Mouse (Mus musculus) frontal cortex, postnatal 25 days (tissue): ENCODE results near the gene Guca2a.

Experiments
- DNase-seq, 2 experiments: peaks; one replicate each; pipeline ENCODE4 v3.0.0; 2022; ENCODE audit warnings: low spot score in 2 of 2

The Guca2a gene

GRCm38 (mm10) chr4:119638656-119639055 lies 1.2 kb downstream of the Guca2a start:
- no peak for DNase-seq

DNA sequence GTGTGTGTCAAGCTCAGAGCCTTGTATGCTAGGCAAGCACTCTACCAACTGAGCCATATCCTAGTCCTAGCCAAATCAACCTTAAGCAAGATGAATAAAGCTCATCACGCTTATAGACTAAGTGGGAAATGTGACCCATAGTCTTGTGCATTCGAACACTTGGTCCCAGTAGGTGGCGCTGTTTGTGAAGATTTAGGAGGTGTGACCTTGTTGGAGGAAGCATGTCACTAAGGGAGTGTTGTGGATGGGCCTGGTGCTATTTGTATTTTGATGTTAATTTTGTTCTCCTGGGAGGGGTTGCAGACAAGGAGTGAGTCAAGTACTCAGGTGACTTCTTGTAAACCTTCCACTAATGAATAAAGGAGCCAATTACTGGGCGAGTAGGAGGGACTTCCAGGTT lies 5.2 kb downstream of the Guca2a start:
- DNase-seq = no peak

GRCm38 (mm10) chr4:119657011-119657410 lies 19.5 kb downstream of the Guca2a start:
- DNase-seq = no peak

DNA sequence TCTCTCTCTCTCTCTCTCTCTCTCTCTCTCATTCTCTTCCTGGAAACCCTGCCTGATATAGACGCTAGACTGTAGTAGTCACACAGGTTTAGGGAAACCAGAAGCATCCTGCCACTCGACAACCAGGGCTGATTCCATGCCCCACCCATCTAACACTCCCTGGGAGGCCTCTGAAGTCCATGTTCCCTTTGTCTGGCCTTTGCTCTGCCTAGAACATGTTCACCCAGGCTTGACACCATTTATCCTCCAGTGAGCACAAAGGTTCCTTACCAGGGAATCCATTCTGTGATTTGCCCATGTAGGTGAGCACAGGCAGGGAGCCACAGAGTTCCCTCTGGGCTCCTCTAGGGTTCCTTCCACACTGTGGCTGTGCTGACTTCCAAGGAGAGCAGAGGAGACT lies 20.7 kb downstream of the Guca2a start:
- DNase-seq = no peak

GRCm38 (mm10) chr4:119658731-119659130 lies 21.2 kb downstream of the Guca2a start, which contains the start of gene Guca2b:
Guca2b (minus strand) TSS chr4:119658954.
- no peak for DNase-seq

DNA sequence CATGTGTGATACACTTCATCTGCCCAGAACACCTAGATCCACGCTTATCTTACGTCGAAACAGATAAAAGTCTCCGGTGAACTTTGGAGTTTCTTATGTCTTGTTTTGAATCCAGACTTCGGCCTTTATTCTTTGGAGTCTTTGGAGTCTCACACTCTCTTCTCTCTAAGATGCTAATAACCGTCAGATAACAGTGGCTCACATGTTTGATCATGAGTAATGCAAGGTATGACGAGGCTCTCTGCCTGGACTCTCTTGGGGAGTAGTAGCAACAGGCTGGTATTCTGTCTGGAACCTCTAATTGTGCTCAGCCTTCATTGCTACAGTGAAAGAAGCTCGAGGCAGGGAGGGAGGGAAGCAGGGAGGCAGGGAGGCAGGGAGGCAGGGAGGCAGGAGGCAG lies 22.5 kb downstream of the Guca2a start:
- DNase-seq = no peak

- DNase-seq = no peak
These were observed 24.6 kb downstream of the Guca2a start for GRCm38 (mm10) chr4:119662151-119662550.

DNA sequence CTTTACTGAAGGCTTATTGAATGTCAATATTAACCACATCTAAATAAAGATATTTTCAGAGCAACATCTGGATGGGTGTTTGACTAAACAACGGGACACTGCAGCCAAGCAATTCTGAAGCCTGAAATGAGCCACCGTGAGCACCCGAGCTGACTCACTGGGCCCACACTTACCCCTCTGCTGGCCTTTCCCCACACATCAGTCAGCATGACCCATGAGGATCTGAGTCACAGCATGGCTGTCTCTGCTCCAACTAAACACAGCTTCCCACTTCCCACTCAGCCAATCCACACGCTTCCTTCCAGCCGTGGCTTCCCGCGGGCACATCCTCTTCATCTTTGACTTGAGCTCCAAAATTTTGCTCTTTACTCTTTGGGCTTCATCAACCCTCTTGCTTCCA lies 25.5 kb downstream of the Guca2a start:
- no peak for DNase-seq

DNA sequence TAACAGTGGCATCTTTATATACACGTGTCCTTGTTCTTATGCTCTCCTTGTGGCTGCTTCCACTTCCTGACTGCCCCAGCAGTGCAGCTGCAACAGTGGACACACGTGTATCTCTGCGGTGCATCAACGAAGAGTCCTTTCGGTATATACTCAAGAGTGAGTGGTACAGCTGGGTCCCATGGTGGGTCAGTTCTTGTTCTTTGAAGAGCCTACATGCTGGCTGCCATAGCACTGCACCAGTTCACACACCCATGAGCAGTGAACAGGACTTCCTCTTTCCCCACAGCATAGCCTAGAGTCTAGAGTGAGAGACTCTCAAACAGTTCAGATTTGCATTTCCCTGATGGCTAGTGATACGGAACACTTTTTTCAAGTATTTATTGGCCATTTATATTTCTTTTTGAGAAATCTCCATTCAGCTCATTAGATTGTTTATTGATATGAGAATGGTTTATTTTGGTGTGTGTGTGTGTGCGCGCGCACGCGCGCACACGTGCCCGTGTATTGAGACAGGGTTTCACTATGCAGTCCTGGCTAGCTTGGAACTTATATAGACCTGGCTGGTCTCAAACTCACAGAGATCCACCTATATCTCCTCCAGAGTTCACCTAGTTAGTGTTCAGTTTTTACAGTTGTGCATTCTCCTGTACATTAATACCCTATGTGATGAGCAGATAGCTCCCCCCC lies 26.0 kb downstream of the Guca2a start:
- DNase-seq = no peak

GRCm38 (mm10) chr4:119665166-119665565 lies 27.7 kb downstream of the Guca2a start:
- no peak for DNase-seq

- DNase-seq = no peak
These were observed 28.6 kb downstream of the Guca2a start for GRCm38 (mm10) chr4:119666116-119666515.

- no peak for DNase-seq
These were observed 29.9 kb downstream of the Guca2a start for GRCm38 (mm10) chr4:119667454-119667853.

GRCm38 (mm10) chr4:119668185-119668584 lies 30.7 kb downstream of the Guca2a start:
- no peak for DNase-seq

DNA sequence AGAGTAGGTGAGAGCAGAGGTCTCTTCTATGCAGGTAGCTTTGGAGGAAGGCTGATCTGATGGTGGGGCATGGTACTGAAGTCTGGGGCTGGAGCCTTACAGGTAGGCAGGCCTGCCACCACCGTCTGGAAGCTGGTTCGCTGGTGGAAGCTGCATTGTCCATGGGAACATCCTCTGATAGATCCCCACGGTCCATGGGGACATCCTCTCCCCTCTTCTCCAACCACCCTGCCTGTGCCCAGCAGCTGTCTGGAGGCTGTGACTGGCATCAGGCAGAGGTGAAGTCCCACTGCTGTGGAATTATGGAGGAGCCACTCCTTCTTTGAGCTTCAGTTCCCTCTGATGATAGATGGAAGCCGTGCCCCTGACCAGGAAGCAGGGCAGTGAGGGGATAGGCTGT lies 31.1 kb downstream of the Guca2a start:
- DNase-seq = no peak

DNA sequence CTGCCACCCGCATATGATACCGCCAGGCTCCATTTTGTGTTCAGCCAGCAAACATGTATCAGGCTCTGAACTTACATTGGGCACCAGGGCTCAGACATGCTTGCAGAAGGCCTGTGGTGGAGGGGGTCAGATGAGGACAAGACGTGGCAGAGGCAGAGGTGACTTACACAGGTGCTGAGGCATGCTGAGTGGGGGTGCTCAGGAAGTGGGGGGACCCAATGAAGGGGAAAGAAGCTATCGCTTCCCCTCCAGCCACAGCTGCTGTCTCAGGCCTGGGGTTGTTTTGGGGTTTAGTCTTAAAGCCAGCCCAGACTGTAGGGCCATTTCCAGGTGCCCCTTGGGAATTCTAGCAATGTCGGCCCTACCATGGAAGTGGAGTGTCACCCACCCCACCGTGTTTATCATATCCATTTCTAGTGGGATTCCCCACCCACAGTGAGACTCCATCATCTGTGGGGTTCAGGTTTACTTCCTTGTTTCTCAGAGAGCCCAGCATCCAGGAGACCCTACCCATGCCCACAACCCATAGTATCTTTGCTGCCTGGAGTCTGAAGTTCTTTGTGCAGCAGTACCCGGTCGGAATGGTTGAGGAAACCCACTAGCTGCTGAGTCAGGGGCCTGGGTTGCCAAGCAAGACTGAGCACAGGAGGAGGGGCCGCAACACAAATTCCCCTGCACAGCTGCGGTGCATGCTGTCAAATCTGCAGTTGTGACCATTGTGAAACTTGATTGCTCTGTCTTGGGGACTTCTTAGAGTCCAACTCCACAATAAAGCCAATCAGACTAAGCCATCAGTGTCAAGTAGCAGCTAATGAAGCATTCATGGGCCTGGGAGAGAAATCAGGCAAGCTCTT lies 32.1 kb downstream of the Guca2a start:
- DNase-seq = no peak

DNA sequence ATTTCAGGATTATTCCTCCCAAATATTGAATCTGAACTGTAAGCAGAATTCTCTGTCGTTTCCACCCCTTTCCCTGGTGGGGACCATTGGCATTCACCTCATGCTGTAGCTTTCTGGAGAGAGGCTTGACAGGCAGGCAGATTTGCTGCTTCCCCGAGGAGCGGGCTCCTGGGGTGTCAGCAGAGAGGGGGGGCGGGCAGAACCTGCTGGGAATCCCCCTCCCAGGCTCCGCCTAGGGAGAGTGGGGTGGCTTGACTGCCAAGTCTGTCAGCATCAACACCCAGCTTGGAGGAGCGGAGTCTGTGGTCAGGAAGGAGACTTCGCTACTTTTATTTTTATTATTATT lies 32.7 kb downstream of the Guca2a start:
- DNase-seq = no peak

DNA sequence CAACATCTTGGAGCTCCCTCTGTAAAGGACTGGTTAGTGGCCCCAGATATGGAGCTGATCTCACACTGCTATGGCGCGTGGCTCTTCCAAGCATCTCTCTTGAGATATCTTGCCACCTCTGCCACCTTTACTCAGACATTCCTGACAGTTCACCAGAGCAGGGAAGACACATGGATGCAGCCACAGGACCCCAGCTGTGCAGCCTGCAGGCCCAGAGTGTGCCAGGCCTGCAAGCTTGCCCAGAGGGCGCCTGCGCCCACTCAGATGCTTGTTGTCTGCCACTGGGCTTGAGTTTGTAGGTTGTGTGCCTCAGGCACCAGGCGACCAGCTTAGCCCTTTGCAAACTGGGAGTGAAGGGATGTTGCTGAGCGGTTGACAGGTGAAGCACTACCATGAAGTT lies 33.2 kb downstream of the Guca2a start:
- DNase-seq = no peak

GRCm38 (mm10) chr4:119671164-119671563 lies 33.7 kb downstream of the Guca2a start:
- no peak for DNase-seq

DNA sequence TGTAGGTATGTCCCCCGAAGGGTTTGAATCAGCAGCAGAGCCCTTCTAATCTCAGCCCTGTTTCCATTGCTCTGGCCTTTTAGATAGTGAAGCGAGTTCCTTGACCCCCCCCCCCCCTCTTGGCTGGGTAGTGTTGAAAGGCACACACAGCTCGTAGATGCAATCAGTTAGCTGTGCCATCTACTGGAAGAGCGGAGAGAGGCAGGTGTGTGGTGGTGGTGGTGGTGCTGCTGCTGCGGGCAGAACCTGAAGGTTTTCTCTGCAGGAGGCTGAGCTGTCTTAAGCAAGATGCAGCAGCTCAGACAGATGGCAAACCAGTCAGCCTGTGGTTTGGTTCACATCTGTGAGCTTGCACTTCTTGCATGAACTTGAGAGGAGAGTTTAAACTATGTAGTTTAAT lies 35.2 kb downstream of the Guca2a start:
- no peak for DNase-seq

GRCm38 (mm10) chr4:119682596-119682995 lies 45.1 kb downstream of the Guca2a start:
- DNase-seq = no peak

- no peak for DNase-seq
These were observed 48.2 kb downstream of the Guca2a start for GRCm38 (mm10) chr4:119685746-119686145.
